Mouse (Mus musculus) forebrain, embryonic 12.5 days (tissue): Measurements from ENCODE around the gene Armc2. TPM values are rescaled to one million over a fixed set of nuclear protein-coding genes. Genes with fewer than 3 reads are reported as not detected.
A peak's percentile ranks its signal among the peaks of the same experiment; 100 is the strongest.
"Not testable (repeated sequence)": the region's sequence is repeated elsewhere in the genome, so short reads cannot be mapped to it uniquely, and the experiment has no call there.

Source experiments
- ATAC-seq: fragments of 200-750 bp; cut with Nextera tagmentation; 2 replicates; pipeline ENCODE4 v1.8.0; 2017; ENCODE audit warnings: moderate TSS enrichment; ENCODE audit not compliant: low FRiP score
- H3K27ac ChIP-seq: fragments of 300-500 bp; sonication (generic); 2 replicates; pipeline ENCODE4 v1.5.1; 2016; ENCODE audit warnings: mild to moderate bottlenecking
- H3K27me3 ChIP-seq: fragments of 300-500 bp; sonication (generic); 2 replicates; pipeline ENCODE4 v1.6.1; 2016; ENCODE audit warnings: mild to moderate bottlenecking
- H3K36me3 ChIP-seq: fragments of 300-500 bp; sonication (generic); replicated peaks from 2 replicates; pipeline ENCODE4 v1.6.1; 2016; ENCODE audit warnings: mild to moderate bottlenecking
- H3K4me1 ChIP-seq: fragments of 300-500 bp; sonication (generic); 2 replicates; pipeline ENCODE4 v1.6.1; 2016
- H3K4me2 ChIP-seq: fragments of 300-500 bp; sonication (generic); 2 replicates; pipeline ENCODE4 v1.6.1; 2016; ENCODE audit warnings: mild to moderate bottlenecking, moderate library complexity
- H3K4me3 ChIP-seq: fragments of 300-500 bp; sonication (generic); replicated peaks from 2 replicates; pipeline ENCODE4 v1.5.1; 2016; ENCODE audit warnings: mild to moderate bottlenecking
- H3K9ac ChIP-seq: fragments of 300-500 bp; sonication (generic); 2 replicates; pipeline ENCODE4 v1.6.1; 2016; ENCODE audit warnings: mild to moderate bottlenecking
- H3K9me3 ChIP-seq: fragments of 300-500 bp; sonication (generic); 2 replicates; pipeline ENCODE4 v1.6.1; 2016
- WGBS: fragments of 180-500 bp; shearing (Covaris S2); methylation state at CpG from one replicate; pipeline ENCODE4 v1.1.7; 2016; 5-methylcytosine and 5-hydroxymethylcytosine counted together
- polyA plus RNA-seq: library from polyadenylated mRNA; unstranded; fragments of >200 nt; fragmentation: Nextera tagmentation; extraction: Ambion mirVana; gene quantifications from 2 replicates; pipeline ENCODE4 v1.2.1, GENCODE M21; 2016

Armc2 gene
- polyA plus RNA-seq, 1 experiment from 2014 or later = 4.6 TPM

DNA sequence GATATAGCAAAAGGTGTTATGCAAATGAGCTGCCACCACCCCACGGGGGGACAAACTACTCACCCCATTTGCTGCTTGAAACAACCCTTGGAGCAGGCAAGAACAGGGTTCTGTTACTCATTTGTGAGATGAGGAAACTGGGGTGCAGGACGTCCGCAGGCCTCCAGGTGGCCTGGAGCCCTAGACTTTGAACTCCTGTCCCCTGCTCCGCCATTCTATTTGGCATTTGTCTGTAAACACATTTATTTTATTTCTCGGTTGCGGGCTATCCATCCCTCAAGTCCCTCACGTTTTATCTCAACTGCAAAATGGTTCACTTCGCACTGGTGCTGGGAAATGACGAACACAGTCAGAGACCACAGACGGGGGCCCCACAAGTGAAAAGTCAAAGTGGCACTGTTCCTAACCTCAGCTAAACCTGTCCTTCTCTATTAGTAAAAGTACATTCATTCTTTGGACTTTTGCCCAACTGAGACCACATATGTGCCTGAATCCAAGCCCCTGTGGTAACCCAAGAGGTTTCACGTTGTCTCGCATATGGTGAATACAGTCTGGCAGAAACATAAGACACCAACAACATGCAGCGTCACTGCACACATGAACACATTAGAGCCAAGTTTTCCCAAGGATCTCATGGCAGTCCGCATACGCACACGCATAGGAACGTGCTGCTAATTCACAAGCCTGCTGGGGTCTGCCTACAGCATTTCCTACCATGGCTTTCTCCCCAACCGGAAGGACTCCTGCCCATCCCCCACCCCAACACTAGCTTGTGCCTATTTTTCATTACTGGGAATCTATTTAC lies 60.6 kb downstream of the Armc2 start:
- no peaks in the 10 kb centered on the region for H3K27me3 ChIP-seq
- no peak overlapping the region for H3K27ac ChIP-seq
- peaks cover under 1% of the 10 kb centered on the region for H3K4me1 ChIP-seq
- 93% methylated on average over 18 of the region's 18 CpGs for WGBS
- H3K4me2 ChIP-seq = no peak overlapping the region
- no peak overlapping the region for H3K4me3 ChIP-seq
- ATAC-seq = no peak
- H3K36me3 ChIP-seq = no peaks in the 10 kb centered on the region
- no peaks in the 10 kb centered on the region for H3K9me3 ChIP-seq
- no peak overlapping the region for H3K9ac ChIP-seq

- no peak overlapping the region for H3K27ac ChIP-seq
- H3K36me3 ChIP-seq = no peaks in the 10 kb centered on the region
- no peak overlapping the region for H3K9ac ChIP-seq
- no peak overlapping the region for H3K4me3 ChIP-seq
- H3K27me3 ChIP-seq = no peaks in the 10 kb centered on the region
- no peaks in the 10 kb centered on the region for H3K4me1 ChIP-seq
- WGBS = 94% methylated on average over 5 of the region's 5 CpGs
- no peak for ATAC-seq
- H3K9me3 ChIP-seq = no peaks in the 10 kb centered on the region
- no peak overlapping the region for H3K4me2 ChIP-seq
Measured at GRCm38 (mm10) chr10:41953528-41953864, 64.7 kb downstream of the Armc2 start.

DNA sequence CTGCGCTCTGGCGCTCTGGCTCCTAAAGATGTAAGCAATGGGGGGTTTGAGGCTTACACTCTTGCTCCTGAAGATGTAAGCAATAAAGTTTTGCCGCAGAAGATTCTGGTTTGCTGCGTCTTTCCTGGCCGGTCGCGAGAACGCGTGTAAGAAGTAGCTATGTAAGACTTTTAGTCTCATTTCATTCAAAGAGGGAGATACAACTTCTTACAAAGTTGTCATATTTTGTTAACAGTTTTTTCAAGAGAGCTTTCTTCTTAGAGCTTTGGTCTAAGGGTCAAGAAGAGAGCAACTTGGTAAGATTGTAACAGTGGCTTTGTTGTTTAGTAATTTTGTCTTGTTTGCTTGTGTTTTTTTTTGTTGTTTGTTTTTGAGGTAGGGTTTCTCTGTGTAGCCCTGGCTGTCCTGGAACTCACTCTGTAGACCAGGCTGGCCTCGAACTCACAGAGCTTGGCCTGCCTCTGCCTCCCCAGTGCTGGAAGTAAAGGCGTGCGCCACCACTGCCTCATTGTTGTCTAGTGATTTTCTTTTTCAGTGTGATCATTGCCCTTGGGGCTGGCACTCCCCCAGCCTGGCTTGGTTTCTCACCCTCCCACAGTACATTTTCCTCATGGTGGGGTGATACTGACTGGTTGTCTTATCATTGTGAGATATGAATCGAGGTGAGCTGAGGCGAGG lies 65.3 kb downstream of the Armc2 start:
- Histone ChIP-seq H3K36me3 (no peaks in the 10 kb centered on the region), H3K4me1 (no peaks in the 10 kb centered on the region), H3K27ac (no peak overlapping the region), H3K4me2 (no peak overlapping the region), H3K9ac (no peak overlapping the region), H3K4me3 (no peak overlapping the region), H3K27me3 (no peaks in the 10 kb centered on the region), H3K9me3 (no peaks in the 10 kb centered on the region)
- no peak for ATAC-seq
- 94% methylated on average over 14 of the region's 14 CpGs for WGBS

GRCm38 (mm10) chr10:41952354-41952753 lies 65.9 kb downstream of the Armc2 start:
- not testable (repeated sequence) for H3K4me2 ChIP-seq, H3K4me3 ChIP-seq, H3K9me3 ChIP-seq, H3K9ac ChIP-seq, ATAC-seq, H3K27me3 ChIP-seq, H3K36me3 ChIP-seq, H3K4me1 ChIP-seq, H3K27ac ChIP-seq
- WGBS = 95% methylated on average over 10 of the region's 10 CpGs

GRCm38 (mm10) chr10:41939090-41939489 lies 79.2 kb downstream of the Armc2 start:
- no peaks in the 10 kb centered on the region for H3K36me3 ChIP-seq
- no peak overlapping the region for H3K9ac ChIP-seq
- no peaks in the 10 kb centered on the region for H3K9me3 ChIP-seq
- no peak overlapping the region for H3K27ac ChIP-seq
- H3K4me3 ChIP-seq = no peak overlapping the region
- no peak for ATAC-seq
- 67% methylated on average over 4 of the region's 4 CpGs for WGBS
- peaks cover 31% of the 10 kb centered on the region for H3K4me1 ChIP-seq
- no peak overlapping the region for H3K4me2 ChIP-seq
- 0 out of 2 replicates have a peak, but pooled peaks cover 8% of the 10 kb centered on the region for H3K27me3 ChIP-seq

DNA sequence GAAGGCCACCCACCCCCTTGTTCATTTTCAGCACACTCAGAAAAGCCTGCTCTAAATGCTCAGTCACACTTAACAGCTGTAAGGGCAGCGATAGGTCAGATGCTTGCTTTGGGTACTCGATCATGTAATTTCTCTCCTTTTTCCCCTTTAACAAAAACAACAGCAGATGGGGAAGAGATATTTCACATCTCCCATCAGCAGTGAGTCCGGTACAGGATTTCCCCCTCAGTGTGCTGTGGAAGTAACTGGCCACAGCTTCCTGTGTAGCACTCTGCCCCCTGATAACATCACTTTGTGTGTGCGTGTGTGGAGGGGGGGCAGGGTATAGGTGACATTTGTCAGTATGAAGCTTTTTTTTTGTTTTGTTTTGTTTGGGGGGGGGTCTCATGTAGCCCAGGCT lies 81.1 kb downstream of the Armc2 start:
- H3K4me1 ChIP-seq = peaks cover 31% of the 10 kb centered on the region
- peak overlapping the region; percentile 59 for H3K27ac ChIP-seq
- H3K4me2 ChIP-seq = no peak overlapping the region
- no peak overlapping the region for H3K9ac ChIP-seq
- no peaks in the 10 kb centered on the region for H3K9me3 ChIP-seq
- ATAC-seq = no peak
- WGBS = 68% methylated on average over 4 of the region's 4 CpGs
- H3K36me3 ChIP-seq = no peaks in the 10 kb centered on the region
- H3K27me3 ChIP-seq = 0 out of 2 replicates have a peak, but pooled peaks cover 8% of the 10 kb centered on the region
- H3K4me3 ChIP-seq = no peak overlapping the region

- 80% methylated on average over 4 of the region's 4 CpGs for WGBS
- H3K36me3 ChIP-seq = no peaks in the 10 kb centered on the region
- no peak overlapping the region for H3K4me2 ChIP-seq
- H3K27ac ChIP-seq = peak overlapping the region; percentile 31; the same call in 1 of the 2 replicates
- H3K27me3 ChIP-seq = 0 out of 2 replicates have a peak, but pooled peaks cover 8% of the 10 kb centered on the region
- no peaks in the 10 kb centered on the region for H3K9me3 ChIP-seq
- no peak overlapping the region for H3K9ac ChIP-seq
- no peak for ATAC-seq
- H3K4me3 ChIP-seq = no peak overlapping the region
- peaks cover 31% of the 10 kb centered on the region for H3K4me1 ChIP-seq
Measured at GRCm38 (mm10) chr10:41936100-41936499, 82.1 kb downstream of the Armc2 start.

DNA sequence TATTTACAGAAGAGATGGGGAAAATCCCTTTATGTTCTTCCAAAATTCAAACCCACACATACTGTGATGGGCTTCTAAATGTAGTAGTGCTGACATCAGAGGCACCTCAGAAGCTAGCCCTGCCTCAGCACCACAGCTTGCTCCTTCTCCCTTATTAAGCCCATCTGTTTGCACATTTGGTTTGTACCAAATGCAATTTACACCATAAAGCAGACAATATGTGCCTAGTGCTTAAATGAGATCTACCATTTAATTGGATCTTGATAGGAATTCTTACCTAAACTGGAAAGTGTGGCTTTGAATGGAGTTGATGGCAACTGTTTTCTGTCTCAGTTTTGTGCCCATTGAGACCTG lies 82.8 kb downstream of the Armc2 start:
- peak overlapping the region; percentile 44; the same call in 1 of the 2 replicates for H3K4me2 ChIP-seq
- H3K27ac ChIP-seq = peak overlapping the region; percentile 85
- H3K36me3 ChIP-seq = no peaks in the 10 kb centered on the region
- no peak overlapping the region for H3K9ac ChIP-seq
- peaks cover 31% of the 10 kb centered on the region for H3K4me1 ChIP-seq
- 0 out of 2 replicates have a peak, but pooled peaks cover 9% of the 10 kb centered on the region for H3K27me3 ChIP-seq
- no peaks in the 10 kb centered on the region for H3K9me3 ChIP-seq
- H3K4me3 ChIP-seq = no peak overlapping the region
- ATAC-seq = no peak

- Histone ChIP-seq H3K27ac (peak overlapping the region; percentile 85), H3K4me2 (peak overlapping the region; percentile 44), H3K9me3 (no peaks in the 10 kb centered on the region), H3K27me3 (0 out of 2 replicates have a peak, but pooled peaks cover 12% of the 10 kb centered on the region), H3K9ac (no peak overlapping the region; the same call in 1 of the 2 replicates), H3K4me1 (peaks cover 31% of the 10 kb centered on the region), H3K36me3 (no peaks in the 10 kb centered on the region), H3K4me3 (peak overlapping the region; percentile 18; the same call in 1 of the 2 replicates)
- 17% methylated on average over 21 of the region's 21 CpGs for WGBS
- ATAC-seq = peak; percentile 70
Measured at GRCm38 (mm10) chr10:41934633-41935475, 83.4 kb downstream of the Armc2 start.

GRCm38 (mm10) chr10:41933536-41933935 lies 84.7 kb downstream of the Armc2 start:
- no peaks in the 10 kb centered on the region for H3K36me3 ChIP-seq
- no peaks in the 10 kb centered on the region for H3K9me3 ChIP-seq
- no peak for ATAC-seq
- H3K27me3 ChIP-seq = 0 out of 2 replicates have a peak, but pooled peaks cover 12% of the 10 kb centered on the region
- H3K27ac ChIP-seq = no peak overlapping the region
- H3K4me1 ChIP-seq = peaks cover 31% of the 10 kb centered on the region
- H3K9ac ChIP-seq = no peak overlapping the region
- WGBS = 73% methylated on average over 6 of the region's 6 CpGs
- no peak overlapping the region for H3K4me3 ChIP-seq
- no peak overlapping the region for H3K4me2 ChIP-seq

GRCm38 (mm10) chr10:41932943-41933342 lies 85.3 kb downstream of the Armc2 start:
- 0 out of 2 replicates have a peak, but pooled peaks cover 12% of the 10 kb centered on the region for H3K27me3 ChIP-seq

DNA sequence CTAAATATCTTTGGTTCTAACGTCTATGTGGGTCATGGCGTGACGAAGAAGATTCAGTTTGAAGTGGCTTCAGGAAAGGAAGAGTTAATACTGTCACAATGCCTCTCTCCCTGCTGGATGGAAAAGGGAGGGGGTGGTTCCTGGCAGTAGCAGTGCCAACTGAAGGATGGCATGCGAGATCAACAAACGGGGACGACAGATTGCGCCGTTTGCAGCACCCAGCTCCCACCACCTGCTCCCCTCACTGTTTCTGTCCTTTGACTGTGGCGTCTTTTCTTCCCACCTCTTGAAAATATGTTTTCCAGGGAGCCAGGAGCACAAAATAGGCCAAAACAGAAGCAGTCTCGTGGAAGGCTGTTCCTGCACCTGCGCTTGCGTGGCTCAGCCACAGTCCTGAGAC lies 86.3 kb downstream of the Armc2 start:
- 75% methylated on average over 12 of the region's 12 CpGs for WGBS
- no peak for ATAC-seq
- H3K36me3 ChIP-seq = no peaks in the 10 kb centered on the region
- no peak overlapping the region for H3K9ac ChIP-seq
- H3K9me3 ChIP-seq = no peaks in the 10 kb centered on the region
- no peak overlapping the region for H3K4me3 ChIP-seq
- H3K27me3 ChIP-seq = 0 out of 2 replicates have a peak, but pooled peaks cover 12% of the 10 kb centered on the region
- H3K4me1 ChIP-seq = peaks cover 32% of the 10 kb centered on the region
- H3K4me2 ChIP-seq = no peak overlapping the region
- H3K27ac ChIP-seq = peak overlapping the region; percentile 69

More at GRCm38 (mm10) chr10:41932943-41933342, 85.3 kb downstream of the Armc2 start:
- no peak overlapping the region for H3K4me3 ChIP-seq
- H3K27ac ChIP-seq = no peak overlapping the region
- H3K4me1 ChIP-seq = peaks cover 31% of the 10 kb centered on the region
- no peak for ATAC-seq
- no peak overlapping the region for H3K4me2 ChIP-seq
- no peaks in the 10 kb centered on the region for H3K9me3 ChIP-seq
- H3K9ac ChIP-seq = no peak overlapping the region
- H3K36me3 ChIP-seq = no peaks in the 10 kb centered on the region
- 91% methylated on average over 5 of the region's 5 CpGs for WGBS
